In the genomic region with DNA sequence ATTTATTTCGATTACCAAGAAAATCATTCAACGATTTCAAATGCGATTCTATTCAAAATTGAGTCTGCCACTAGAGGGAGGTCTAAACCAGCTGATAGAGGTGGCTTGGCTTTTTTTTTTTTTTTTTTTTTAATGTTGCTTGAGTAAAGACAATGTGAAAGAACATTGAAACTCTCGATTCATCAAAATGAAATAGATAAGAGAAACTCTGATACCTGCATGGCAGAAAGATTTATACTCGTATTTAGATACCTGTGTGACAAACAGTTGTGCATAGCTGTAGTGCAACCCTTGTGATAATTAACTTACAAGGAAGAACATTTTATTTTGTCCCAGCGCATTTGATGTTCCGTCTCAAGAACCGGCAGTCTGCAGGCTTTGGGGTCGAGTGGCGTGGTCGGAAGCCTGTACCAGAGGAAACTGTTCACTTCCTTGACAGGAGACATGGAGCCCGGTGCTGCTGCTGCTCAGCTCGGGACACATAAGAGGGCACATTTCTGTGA, we compare ENCODE assay signal across 7 mouse cellular contexts.
DNase-seq lines count a peak whose midpoint lies in the region; ATAC-seq and TF ChIP-seq lines count a peak whose summit lies in the region.

No protein-coding gene starts in this region.

- TF ChIP-seq POLR2A in CH12.LX (IDR thresholded peaks at IDR 0.05; ENCODE audit: low read depth, low read length), result no peak
- TF ChIP-seq POLR2A in embryonic fibroblast, embryonic 13.5 days (IDR thresholded peaks at IDR 0.05; ENCODE audit: low read depth, low read length), result no peak

- H3K36me3 ChIP-seq in CH12.LX (replicated peaks in 1 of 2; ENCODE audit: control insufficient read depth in 1 of 2, insufficient read depth in 1 of 2, low read length in 1 of 2), result no peaks in the 10 kb centered on the region
- no peaks in the 10 kb centered on the region for H3K36me3 ChIP-seq in intestine, embryonic 14.5 days (ENCODE audit: control insufficient read depth, insufficient read depth, low read length)
- H3K36me3 ChIP-seq in midbrain, embryonic 10.5 days, result no peaks in the 10 kb centered on the region

- DNase-seq in 416B (ENCODE audit: low read depth), result peak; percentile 68
- no peak for DNase-seq in CH12.LX (ENCODE audit: extremely low read depth)
- DNase-seq in intestine, embryonic 14.5 days (ENCODE audit: low spot score), result no peak
- no peak for DNase-seq in midbrain, embryonic 10.5 days (ENCODE audit: low spot score)
- DNase-seq in urinary bladder, postnatal 4 days (ENCODE audit: low spot score in 2 of 2), result no peak
- DNase-seq in frontal cortex, postnatal 36 days (ENCODE audit: low spot score in 2 of 2), result no peak

- no peaks in the 10 kb centered on the region for H3K4me1 ChIP-seq in CH12.LX (ENCODE audit: control insufficient read depth in 1 of 2, insufficient read depth in 2 of 2)
- H3K4me1 ChIP-seq in embryonic fibroblast, embryonic 13.5 days (ENCODE audit: control insufficient read depth, insufficient read depth, low read length), result no peaks in the 10 kb centered on the region
- no peaks in the 10 kb centered on the region for H3K4me1 ChIP-seq in intestine, embryonic 14.5 days (replicated peaks; ENCODE audit: control insufficient read depth, insufficient read depth, low read length)
- peaks cover 13% of the 10 kb centered on the region for H3K4me1 ChIP-seq in midbrain, embryonic 10.5 days

- TF ChIP-seq EP300 in CH12.LX (IDR thresholded peaks at IDR 0.05; ENCODE audit: low read length), result no peak

- H3K79me2 ChIP-seq in CH12.LX (replicated peaks; ENCODE audit: control insufficient read depth, extremely low read depth, insufficient read depth, poor library complexity, severe bottlenecking), result no peaks in the 10 kb centered on the region

- no peaks in the 10 kb centered on the region for H3K27me3 ChIP-seq in CH12.LX (replicated peaks)
- no peaks in the 10 kb centered on the region for H3K27me3 ChIP-seq in intestine, embryonic 14.5 days (replicated peaks; ENCODE audit: control insufficient read depth, insufficient read depth, low read length)
- no peaks in the 10 kb centered on the region for H3K27me3 ChIP-seq in midbrain, embryonic 10.5 days (ENCODE audit: low read depth, poor library complexity, severe bottlenecking)

- no peak overlapping the region for H3K4me2 ChIP-seq in CH12.LX (ENCODE audit: insufficient read depth, low read depth, poor library complexity, severe bottlenecking)
- H3K4me2 ChIP-seq in intestine, embryonic 14.5 days (ENCODE audit: low read length), result peak overlapping the region; percentile 39

- TF ChIP-seq RAD21 in CH12.LX (IDR thresholded peaks at IDR 0.05; ENCODE audit: low read depth, low read length), result peak; percentile 30

- 32% methylated on average over 13 of the region's 13 CpGs for WGBS in intestine, embryonic 14.5 days
- 45% methylated on average over 13 of the region's 13 CpGs for WGBS in midbrain, embryonic 10.5 days

- H3K4me3 ChIP-seq in CH12.LX (replicated peaks in 1 of 3; ENCODE audit: low read depth in 2 of 3, low read length in 2 of 3, poor library complexity in 1 of 3), result no peak overlapping the region
- peak overlapping the region; percentile 11; the same call in 1 of the 2 replicates for H3K4me3 ChIP-seq in embryonic fibroblast, embryonic 13.5 days (ENCODE audit: insufficient read depth, low read length)
- H3K4me3 ChIP-seq in intestine, embryonic 14.5 days (ENCODE audit: low read depth, low read length), result peak overlapping the region; percentile 16
- peak overlapping the region; percentile 35 for H3K4me3 ChIP-seq in midbrain, embryonic 10.5 days

- dilution Hi-C loops in CH12.LX (cut with MboI; ENCODE audit: extremely low pct_ligation_motif_present, extremely low pct_unique_long_range_greater_than_20kb, low sequenced_read_pairs), result no loop called here

- peaks cover 26% of the 10 kb centered on the region for H3K9me3 ChIP-seq in CH12.LX (replicated peaks; ENCODE audit: low read length)
- H3K9me3 ChIP-seq in intestine, embryonic 14.5 days (ENCODE audit: control insufficient read depth, low read length), result no peaks in the 10 kb centered on the region
- H3K9me3 ChIP-seq in midbrain, embryonic 10.5 days (replicated peaks), result no peaks in the 10 kb centered on the region

- no peak overlapping the region for H3K9ac ChIP-seq in CH12.LX (ENCODE audit: insufficient read depth, low read depth)
- no peak overlapping the region for H3K9ac ChIP-seq in intestine, embryonic 14.5 days (ENCODE audit: low read length)

- H3K27ac ChIP-seq in CH12.LX (ENCODE audit: insufficient read depth, low read depth), result no peak overlapping the region
- no peak overlapping the region for H3K27ac ChIP-seq in embryonic fibroblast, embryonic 13.5 days (ENCODE audit: insufficient read depth, low read length)
- H3K27ac ChIP-seq in intestine, embryonic 14.5 days (ENCODE audit: low read depth), result no peak overlapping the region
- no peak overlapping the region for H3K27ac ChIP-seq in midbrain, embryonic 10.5 days (replicated peaks)

- in situ Hi-C loops in CH12.LX (cut with MboI; ENCODE audit: low pct_ligation_motif_present, low pct_unique_long_range_greater_than_20kb, low sequenced_read_pairs), result no loop called here

- ATAC-seq in intestine, embryonic 14.5 days (replicated peaks; ENCODE audit: low FRiP score, low TSS enrichment, low read depth), result no peak

- peak in 1 of 2 experiments; percentile 25; a peak in 2 of 4 replicates for TF ChIP-seq CTCF in CH12.LX (conservative IDR thresholded peaks at IDR 0.05 in 1 of 2, IDR thresholded peaks at IDR 0.05 in 1 of 2; ENCODE audit: low read depth in 2 of 2, low read length in 2 of 2)
- TF ChIP-seq CTCF in embryonic fibroblast, embryonic 13.5 days (IDR thresholded peaks at IDR 0.05; ENCODE audit: borderline replicate concordance, insufficient read depth, low read length), result no peak

TF ChIP-seq in CH12.LX, 34 proteins besides CTCF, POLR2A, EP300 and RAD21:
- TF ChIP-seq ZNF384 (IDR thresholded peaks at IDR 0.05; ENCODE audit: low read depth, low read length), result peak; percentile 84
- TF ChIP-seq RCOR1 (conservative IDR thresholded peaks at IDR 0.05; ENCODE audit: low read depth, low read length), result no peak

Comparison
In these comparisons a context has a peak if more than half of its experiments do, and no peak if none do; other contexts are left out.
1. H3K4me3 ChIP-seq: peak in embryonic fibroblast, embryonic 13.5 days (single experiment), intestine, embryonic 14.5 days (single experiment) and midbrain, embryonic 10.5 days (single experiment); none in CH12.LX (0 of 3).